Mouse (Mus musculus) spleen, embryonic (tissue): ENCODE measurements at regions not wholly inside any gene's neighbourhood (a gene's known extent, or its start where the extent isn't known, plus 50 kb on each side); places are given as distances from the start of the nearest gene placed in this dataset.

Experiments used
- CTCF ChIA-PET: fragments of 350-600 bp; sonication (Branson Sonifier 250); formaldehyde crosslinking; loops from one replicate; lab custom pipeline; 2022; lab: Charles Lee

DNA sequence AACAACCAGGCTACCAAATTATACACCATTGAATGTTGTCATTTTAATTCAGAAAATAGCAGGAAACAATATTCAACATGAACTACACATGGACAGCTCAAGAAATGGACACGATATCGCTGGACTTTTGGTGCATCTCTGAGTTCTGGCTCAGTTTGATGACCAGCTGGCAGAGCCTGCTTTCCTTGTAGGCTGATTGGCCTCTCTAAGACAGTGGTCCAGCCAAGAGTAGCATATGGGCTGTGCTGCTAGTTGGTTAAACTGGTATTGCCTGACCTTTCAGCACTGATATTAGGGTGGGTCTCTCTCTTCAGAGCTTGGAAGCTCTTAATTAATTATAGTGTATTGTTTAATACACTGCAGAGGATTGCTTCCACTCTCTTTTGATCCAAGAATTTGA lies 705.8 kb upstream of the Ddx18 start:
- CTCF ChIA-PET, result no interaction called here

DNA sequence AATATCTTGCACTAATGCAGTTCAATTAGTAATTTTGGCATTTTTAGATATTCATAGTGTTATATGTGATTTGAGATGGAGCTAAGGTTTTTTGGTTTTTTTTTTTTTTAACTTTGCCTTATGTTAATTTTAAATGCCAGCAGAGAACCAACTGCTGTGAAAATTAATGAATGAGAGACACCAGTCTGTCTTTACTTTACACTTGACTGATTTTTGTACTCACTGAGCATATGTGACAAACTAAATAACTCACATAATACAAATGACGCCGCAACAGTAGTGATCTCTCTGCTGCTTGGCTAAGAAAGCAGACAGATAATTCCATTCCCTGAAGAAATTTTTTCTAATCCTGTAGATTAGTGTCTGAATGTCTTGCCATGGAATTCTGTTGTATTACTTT lies 675.2 kb upstream of the Ddx18 start:
- CTCF ChIA-PET, result no interaction called here

DNA sequence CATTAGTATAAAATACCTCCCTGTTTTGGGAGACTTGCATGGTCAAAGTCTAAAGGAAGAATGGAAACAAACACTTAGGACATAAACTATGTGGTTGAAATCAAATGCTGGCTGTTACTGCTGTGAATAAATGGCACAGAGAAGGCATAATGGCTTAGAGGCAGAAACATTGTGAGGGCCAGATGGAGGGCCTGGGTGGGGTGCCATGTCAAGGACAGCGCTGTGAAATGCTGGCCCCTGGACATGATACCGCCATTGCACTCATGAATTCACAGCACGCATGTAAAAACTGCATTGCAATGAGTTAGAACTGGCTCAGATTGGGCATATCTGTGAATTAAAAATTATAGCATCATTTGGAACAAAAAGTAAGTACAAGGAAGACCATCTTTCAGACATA lies 673.7 kb upstream of the Ddx18 start:
- CTCF ChIA-PET, result interaction anchor here (0.5 kb wide), 1 partner anchor 29 kb away, joined by 6 read pairs; no protein-coding TSS in a partner anchor

GRCm38 (mm10) chr1:122230442-122230841 lies 662.7 kb upstream of the Ddx18 start:
- CTCF ChIA-PET, result no interaction called here

- CTCF ChIA-PET, result no interaction called here
These were observed 644.7 kb upstream of the Ddx18 start for GRCm38 (mm10) chr1:122212484-122212883.

GRCm38 (mm10) chr1:122208619-122209018 lies 640.8 kb upstream of the Ddx18 start:
- CTCF ChIA-PET, result no interaction called here

- CTCF ChIA-PET, result no interaction called here
These were observed 601.8 kb upstream of the Ddx18 start for GRCm38 (mm10) chr1:122169547-122169946.

DNA sequence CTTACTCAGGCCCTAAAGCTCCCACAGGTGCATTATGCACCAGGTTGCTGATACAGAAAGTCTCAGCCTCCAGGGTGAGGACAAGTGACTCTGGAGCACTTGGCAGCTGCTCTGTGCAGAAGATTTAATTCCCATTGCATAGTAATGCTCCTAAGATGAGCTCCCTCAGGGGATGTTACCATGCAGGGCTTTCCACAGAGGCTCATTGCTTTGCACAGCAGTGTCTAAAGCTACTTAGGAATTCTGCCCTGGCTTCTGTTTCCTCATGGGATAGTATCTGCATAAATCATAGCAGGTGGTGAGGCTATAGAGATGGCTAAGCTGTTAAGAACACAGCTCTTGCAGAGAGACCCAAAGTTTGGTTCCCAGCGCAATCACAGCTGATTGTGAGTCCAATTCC lies 594.0 kb upstream of the Ddx18 start:
- CTCF ChIA-PET, result no interaction called here

GRCm38 (mm10) chr1:122141362-122141761 lies 573.6 kb upstream of the Ddx18 start:
- CTCF ChIA-PET, result no interaction called here

DNA sequence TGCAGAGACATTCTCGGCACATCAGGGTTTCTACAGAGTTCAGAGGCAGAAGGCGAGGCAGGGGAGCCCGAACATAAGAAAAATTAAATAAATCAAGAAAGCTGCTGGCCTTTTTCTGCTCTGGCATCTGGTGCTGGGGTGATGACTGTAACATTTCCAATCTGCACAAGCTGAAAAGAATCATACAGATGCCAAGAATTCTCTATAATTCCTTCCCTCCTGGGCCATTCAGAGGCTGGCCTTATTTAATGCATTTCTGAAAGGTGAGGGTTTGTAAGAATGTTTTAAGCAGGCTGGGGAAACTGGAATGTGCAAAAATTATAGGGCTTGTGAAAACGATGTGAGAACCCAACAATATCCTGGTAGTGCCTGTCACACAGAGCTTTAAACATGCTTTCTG lies 556.2 kb upstream of the Ddx18 start:
- CTCF ChIA-PET, result no interaction called here

GRCm38 (mm10) chr1:122095726-122096125 lies 527.9 kb upstream of the Ddx18 start:
- CTCF ChIA-PET, result no interaction called here

DNA sequence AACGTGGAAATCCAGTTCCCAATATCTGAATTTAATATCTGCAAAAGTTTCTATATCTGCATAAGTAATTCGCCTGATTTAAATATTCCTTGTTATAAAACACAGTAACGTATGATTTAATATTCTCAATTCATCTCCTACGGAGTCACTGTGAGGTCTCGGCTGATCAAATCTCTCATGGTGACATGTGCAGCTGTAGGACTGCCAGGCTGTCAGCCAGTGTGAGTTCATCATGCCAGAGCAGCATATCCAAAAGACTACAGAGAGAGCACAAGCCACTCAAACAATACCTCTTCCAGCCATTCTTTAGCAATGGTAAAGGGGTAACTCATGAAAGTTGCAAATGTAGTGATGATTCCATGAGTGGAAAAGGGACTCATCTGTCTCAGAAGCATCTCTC lies 514.7 kb upstream of the Ddx18 start:
- CTCF ChIA-PET, result no interaction called here

DNA sequence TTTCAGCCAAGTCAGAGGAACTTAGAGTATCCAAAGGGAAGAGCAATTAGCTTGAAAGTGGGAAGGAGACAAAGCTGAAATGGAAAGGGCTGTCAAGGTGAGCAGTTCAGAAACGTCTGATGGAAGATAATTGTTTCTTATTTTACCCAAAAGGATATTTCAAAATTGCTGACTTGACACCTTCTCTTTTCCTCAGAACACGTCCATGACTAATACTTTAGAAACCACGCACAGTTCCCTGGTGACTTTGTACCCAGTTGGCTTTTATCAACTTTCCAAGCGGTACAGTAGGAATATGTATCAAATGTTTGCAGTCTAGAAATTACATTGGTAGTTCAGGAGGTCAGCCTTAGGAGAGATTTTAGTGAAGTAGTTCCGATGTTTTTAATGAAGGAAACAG lies 508.3 kb upstream of the Ddx18 start:
- CTCF ChIA-PET, result no interaction called here

- CTCF ChIA-PET, result no interaction called here
These were observed 487.4 kb upstream of the Ddx18 start for GRCm38 (mm10) chr1:122055146-122055545.

DNA sequence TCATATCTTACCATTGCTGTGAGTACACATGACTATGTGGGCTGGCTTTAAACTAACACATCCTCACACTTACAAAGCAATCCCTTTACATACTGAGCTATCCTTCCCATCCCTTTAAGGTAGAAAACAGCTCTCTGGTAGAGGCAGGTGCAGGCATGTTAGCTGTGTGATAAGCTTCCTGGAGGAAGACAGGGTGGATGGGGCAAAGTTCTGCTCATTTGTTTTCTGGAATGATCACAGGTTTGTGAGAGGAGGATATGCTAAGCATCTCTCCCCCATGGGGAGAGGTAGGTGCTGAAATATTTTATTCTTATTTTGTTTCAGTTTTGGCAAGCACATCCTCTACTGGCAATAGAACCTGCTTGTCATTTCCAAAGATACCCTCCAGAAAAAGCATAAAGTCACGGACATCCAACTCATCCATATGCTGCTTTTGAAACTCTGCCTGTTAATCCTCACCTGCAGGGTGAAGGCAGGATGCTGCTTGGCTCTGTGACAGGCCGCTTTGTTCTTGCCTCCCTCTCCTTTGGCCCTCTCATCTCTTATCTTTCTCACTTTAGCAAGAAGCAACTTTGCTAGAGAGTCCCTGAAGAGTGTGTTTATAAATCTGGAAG lies 480.4 kb upstream of the Ddx18 start:
- CTCF ChIA-PET, result no interaction called here

DNA sequence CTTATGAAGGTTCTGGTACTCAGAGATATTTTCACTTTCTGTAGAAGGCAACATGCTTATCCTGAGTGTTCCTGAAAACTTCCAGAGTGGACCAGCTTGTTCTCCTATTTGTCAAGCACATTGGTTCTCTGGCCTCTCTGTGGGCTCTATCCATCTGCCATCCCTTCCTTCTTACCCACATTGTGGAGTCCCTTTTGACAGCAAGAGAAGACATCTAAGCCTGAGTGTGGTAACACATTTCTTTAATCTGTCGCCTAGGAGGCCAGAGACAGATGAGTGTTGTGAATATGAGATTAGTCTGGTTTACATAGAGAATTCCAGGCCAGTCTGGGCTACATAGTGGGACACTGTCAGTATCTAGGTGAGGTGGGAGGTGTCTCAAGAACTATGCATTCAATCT lies 476.1 kb upstream of the Ddx18 start:
- CTCF ChIA-PET, result no interaction called here

- CTCF ChIA-PET, result no interaction called here
These were observed 475.3 kb upstream of the Ddx18 start for GRCm38 (mm10) chr1:122043114-122043513.

DNA sequence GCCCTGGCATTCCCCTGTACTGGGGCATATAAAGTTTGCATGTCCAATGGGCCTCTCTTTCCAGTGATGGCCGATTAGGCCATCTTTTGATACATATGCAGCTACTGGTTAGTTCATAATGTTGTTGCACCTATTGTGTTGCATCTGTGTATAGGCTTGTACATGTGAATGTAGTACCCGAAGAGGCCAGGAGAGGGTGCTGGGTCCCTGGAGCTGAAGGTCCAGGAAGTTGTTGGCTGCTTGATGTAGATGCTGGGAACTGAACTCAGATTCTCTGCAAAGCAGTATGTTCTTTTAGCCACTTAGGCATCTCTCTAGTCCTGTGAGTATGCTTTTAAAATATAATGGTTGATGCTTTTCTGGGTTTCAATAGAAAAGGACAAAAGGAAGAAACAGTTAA lies 440.0 kb upstream of the Ddx18 start:
- CTCF ChIA-PET, result no interaction called here

DNA sequence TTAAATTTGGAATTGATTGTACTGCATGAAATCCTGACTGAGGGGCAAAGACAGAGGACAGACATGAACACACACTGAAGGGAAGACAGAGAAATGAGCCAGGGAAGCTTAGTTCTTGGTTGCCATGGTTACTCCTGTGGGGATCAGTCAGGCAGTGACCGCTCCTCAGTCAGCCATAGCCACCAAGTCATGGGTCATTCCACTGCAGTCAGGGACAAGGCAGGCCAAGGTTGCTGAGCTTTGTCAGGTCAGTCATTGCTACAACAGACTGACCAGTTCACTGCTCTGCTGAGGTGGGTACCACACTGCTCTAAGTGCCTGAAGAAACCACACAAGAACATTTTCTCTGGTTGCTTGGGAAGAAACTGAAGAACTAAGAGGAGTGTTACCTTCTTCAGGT lies 428.7 kb upstream of the Ddx18 start:
- CTCF ChIA-PET, result no interaction called here

DNA sequence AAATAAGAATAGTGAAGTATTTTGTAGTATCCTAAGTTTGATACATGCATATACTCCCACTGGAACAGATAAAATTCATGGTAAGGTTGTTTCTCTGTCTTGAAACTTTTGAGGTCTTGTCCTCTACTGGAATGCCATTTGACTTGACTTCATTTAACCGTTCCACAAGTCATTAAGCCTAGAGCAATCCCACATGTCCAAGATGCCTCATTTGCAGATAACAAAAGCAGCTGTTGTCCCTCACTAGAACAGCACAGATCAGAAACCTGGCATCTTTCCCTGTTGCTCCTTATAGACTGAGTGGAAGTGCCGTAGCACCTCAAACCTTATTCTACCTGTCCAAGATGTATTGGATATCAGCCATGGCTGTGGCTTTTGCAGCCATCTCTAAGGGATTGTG lies 422.9 kb upstream of the Ddx18 start:
- CTCF ChIA-PET, result no interaction called here

GRCm38 (mm10) chr1:121958942-121959341 lies 391.2 kb upstream of the Ddx18 start:
- CTCF ChIA-PET, result no interaction called here

DNA sequence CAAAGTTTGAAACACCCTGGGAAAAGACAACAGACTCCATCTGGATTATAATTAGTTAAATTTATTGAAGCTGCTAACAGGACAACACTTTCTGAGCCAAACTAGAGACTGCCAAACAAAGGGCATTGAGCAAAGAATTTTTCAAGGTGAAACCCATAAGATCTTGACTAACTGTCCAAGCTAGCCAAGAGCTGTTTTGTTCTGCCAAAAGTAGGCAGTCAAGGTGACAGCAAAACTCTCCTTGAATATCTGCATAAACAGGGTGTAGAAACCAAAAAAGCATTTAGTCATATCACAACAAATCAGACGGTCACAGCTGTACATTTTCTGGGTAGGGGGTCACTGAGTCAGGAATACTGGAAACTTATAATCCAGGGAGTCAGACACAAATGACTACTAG lies 368.1 kb upstream of the Ddx18 start:
- CTCF ChIA-PET, result no interaction called here
